Mouse (Mus musculus) limb, embryonic 15.5 days (tissue): ENCODE results near the gene Il2ra. TPM values are rescaled to one million over a fixed set of nuclear protein-coding genes. Genes with fewer than 3 reads are reported as not detected.

Source experiments
- ATAC-seq: fragments of 200-750 bp; cut with Nextera tagmentation; 2 replicates; pipeline ENCODE4 v1.8.0; 2017; ENCODE audit warnings: low read depth, moderate TSS enrichment; ENCODE audit not compliant: insufficient number of reproducible peaks, low FRiP score, low TSS enrichment
- H3K27ac ChIP-seq: fragments of 300-500 bp; sonication (generic); 2 replicates; pipeline ENCODE4 v1.5.1; 2015; ENCODE audit warnings: moderate library complexity, mild to moderate bottlenecking, inconsistent platforms
- H3K27me3 ChIP-seq: fragments of 300-500 bp; sonication (generic); 2 replicates; pipeline ENCODE4 v1.6.1; 2015; ENCODE audit warnings: inconsistent platforms
- H3K36me3 ChIP-seq: fragments of 300-500 bp; sonication (generic); 2 replicates; pipeline ENCODE4 v1.6.1; 2015; ENCODE audit warnings: inconsistent platforms
- H3K4me1 ChIP-seq: fragments of 300-500 bp; sonication (generic); 2 replicates; pipeline ENCODE4 v1.6.1; 2015; ENCODE audit warnings: inconsistent platforms
- H3K4me2 ChIP-seq: fragments of 300-500 bp; sonication (generic); 2 replicates; pipeline ENCODE4 v1.6.1; 2015; ENCODE audit warnings: mild to moderate bottlenecking, inconsistent platforms
- H3K4me3 ChIP-seq: fragments of 300-500 bp; sonication (generic); 2 replicates; pipeline ENCODE4 v1.5.1; 2015; ENCODE audit warnings: mild to moderate bottlenecking, inconsistent platforms
- H3K9ac ChIP-seq: fragments of 300-500 bp; sonication (generic); 2 replicates; pipeline ENCODE4 v1.6.1; 2015; ENCODE audit warnings: inconsistent platforms
- H3K9me3 ChIP-seq: fragments of 300-500 bp; sonication (generic); 2 replicates; pipeline ENCODE4 v1.6.1; 2016; ENCODE audit warnings: inconsistent platforms
- WGBS: fragments of 180-500 bp; shearing (Covaris S2); methylation state at CpG from one replicate; pipeline ENCODE4 v1.1.7; 2015; 5-methylcytosine and 5-hydroxymethylcytosine counted together
- polyA plus RNA-seq: library from polyadenylated mRNA; unstranded; fragments of >200 nt; fragmentation: Nextera tagmentation; extraction: Ambion mirVana; gene quantifications from 2 replicates; pipeline ENCODE4 v1.2.1, GENCODE M21; 2015

Gene Il2ra
- polyA plus RNA-seq, 1 experiment from 2014 or later, result not detected

GRCm38 (mm10) chr2:11623726-11624125 is 18.9 kb upstream of the Il2ra start:
- H3K4me2 ChIP-seq, result no peak overlapping the region
- no peak overlapping the region for H3K27ac ChIP-seq
- no peak overlapping the region for H3K4me3 ChIP-seq
- H3K36me3 ChIP-seq, result no peaks in the 10 kb centered on the region
- H3K9me3 ChIP-seq, result no peaks in the 10 kb centered on the region
- no peak for ATAC-seq
- H3K9ac ChIP-seq, result no peak overlapping the region
- no peaks in the 10 kb centered on the region for H3K27me3 ChIP-seq
- no peaks in the 10 kb centered on the region for H3K4me1 ChIP-seq
- 85% methylated on average over 2 of the region's 2 CpGs for WGBS

- H3K4me2 ChIP-seq, result no peak within 1 kb of the TSS
- 91% methylated on average over 5 of the region's 5 CpGs for WGBS
Measured at GRCm38 (mm10) chr2:11625890-11626289, 16.7 kb upstream of the Il2ra start, which contains the start of gene Gm17490. Gene Gm17490, minus strand, starts transcription at chr2:11626264.

GRCm38 (mm10) chr2:11635035-11635434 is 7.6 kb upstream of the Il2ra start:
- H3K4me1 ChIP-seq, result no peaks in the 10 kb centered on the region
- H3K9me3 ChIP-seq, result no peaks in the 10 kb centered on the region
- ATAC-seq, result no peak
- no peak overlapping the region for H3K27ac ChIP-seq
- no peak overlapping the region for H3K4me3 ChIP-seq
- no peak overlapping the region for H3K9ac ChIP-seq
- H3K36me3 ChIP-seq, result no peaks in the 10 kb centered on the region
- H3K4me2 ChIP-seq, result no peak overlapping the region
- no peaks in the 10 kb centered on the region for H3K27me3 ChIP-seq
- 85% methylated on average over 6 of the region's 6 CpGs for WGBS

More at GRCm38 (mm10) chr2:11625890-11626289, 16.7 kb upstream of the Il2ra start, which contains the start of gene Gm17490:
- H3K9me3 ChIP-seq, result no peaks in the 10 kb centered on the region
- no peak within 1 kb of the TSS for H3K4me3 ChIP-seq
- H3K36me3 ChIP-seq, result no peaks in the 10 kb centered on the region
- H3K27ac ChIP-seq, result no peak within 1 kb of the TSS
- H3K27me3 ChIP-seq, result no peaks in the 10 kb centered on the region
- ATAC-seq, result no peak
- no peaks in the 10 kb centered on the region for H3K4me1 ChIP-seq
- H3K9ac ChIP-seq, result no peak within 1 kb of the TSS

GRCm38 (mm10) chr2:11635471-11636137 is 7.0 kb upstream of the Il2ra start:
- no peaks in the 10 kb centered on the region for H3K27me3 ChIP-seq
- no peaks in the 10 kb centered on the region for H3K4me1 ChIP-seq
- H3K4me3 ChIP-seq, result no peak overlapping the region
- ATAC-seq, result no peak
- no peaks in the 10 kb centered on the region for H3K9me3 ChIP-seq
- no peak overlapping the region for H3K27ac ChIP-seq
- H3K36me3 ChIP-seq, result no peaks in the 10 kb centered on the region
- 86% methylated on average over 5 of the region's 5 CpGs for WGBS
- no peak overlapping the region for H3K9ac ChIP-seq
- no peak overlapping the region for H3K4me2 ChIP-seq

GRCm38 (mm10) chr2:11636138-11636480 is 6.5 kb upstream of the Il2ra start:
- H3K27me3 ChIP-seq, result no peaks in the 10 kb centered on the region
- no peak overlapping the region for H3K9ac ChIP-seq
- no peaks in the 10 kb centered on the region for H3K4me1 ChIP-seq
- 61% methylated on average over 3 of the region's 3 CpGs for WGBS
- H3K36me3 ChIP-seq, result no peaks in the 10 kb centered on the region
- H3K4me3 ChIP-seq, result no peak overlapping the region
- no peak for ATAC-seq
- H3K27ac ChIP-seq, result no peak overlapping the region
- no peak overlapping the region for H3K4me2 ChIP-seq
- H3K9me3 ChIP-seq, result no peaks in the 10 kb centered on the region

- H3K4me1 ChIP-seq, result no peaks in the 10 kb centered on the region
- no peaks in the 10 kb centered on the region for H3K9me3 ChIP-seq
- H3K4me3 ChIP-seq, result no peak overlapping the region
- H3K4me2 ChIP-seq, result no peak overlapping the region
- no peaks in the 10 kb centered on the region for H3K27me3 ChIP-seq
- no peak overlapping the region for H3K9ac ChIP-seq
- 66% methylated on average over 1 of the region's 1 CpGs for whole genome bisulfite sequencing
- no peak for ATAC-seq
- no peak overlapping the region for H3K27ac ChIP-seq
- H3K36me3 ChIP-seq, result no peaks in the 10 kb centered on the region
Measured at GRCm38 (mm10) chr2:11637115-11637514, 5.5 kb upstream of the Il2ra start.

- no peak for ATAC-seq
- Histone ChIP-seq H3K9me3 (no peaks in the 10 kb centered on the region), H3K36me3 (no peaks in the 10 kb centered on the region), H3K9ac (no peak overlapping the region), H3K4me1 (no peaks in the 10 kb centered on the region), H3K4me3 (no peak overlapping the region), H3K27me3 (no peaks in the 10 kb centered on the region), H3K27ac (no peak overlapping the region), H3K4me2 (no peak overlapping the region)
- 60% methylated on average over 1 of the region's 1 CpGs for WGBS
Measured at GRCm38 (mm10) chr2:11644057-11644456, 1.4 kb downstream of the Il2ra start.

- WGBS, result 78% methylated on average over 2 of the region's 2 CpGs
- H3K9ac ChIP-seq, result no peak overlapping the region
- no peaks in the 10 kb centered on the region for H3K4me1 ChIP-seq
Measured at GRCm38 (mm10) chr2:11645297-11645696, 2.7 kb downstream of the Il2ra start.

GRCm38 (mm10) chr2:11651476-11651875 is 8.9 kb downstream of the Il2ra start:
- no peaks in the 10 kb centered on the region for H3K4me1 ChIP-seq
- no peaks in the 10 kb centered on the region for H3K9me3 ChIP-seq
- H3K36me3 ChIP-seq, result no peaks in the 10 kb centered on the region
- H3K27me3 ChIP-seq, result no peaks in the 10 kb centered on the region
- no peak overlapping the region for H3K27ac ChIP-seq
- no peak overlapping the region for H3K4me2 ChIP-seq
- H3K9ac ChIP-seq, result no peak overlapping the region
- H3K4me3 ChIP-seq, result no peak overlapping the region
- WGBS, result 46% methylated on average over 3 of the region's 3 CpGs
- no peak for ATAC-seq

More at GRCm38 (mm10) chr2:11645297-11645696, 2.7 kb downstream of the Il2ra start:
- Histone ChIP-seq H3K4me3 (no peak overlapping the region), H3K27ac (no peak overlapping the region), H3K4me2 (no peak overlapping the region), H3K27me3 (no peaks in the 10 kb centered on the region), H3K36me3 (no peaks in the 10 kb centered on the region), H3K9me3 (no peaks in the 10 kb centered on the region)
- no peak for ATAC-seq

GRCm38 (mm10) chr2:11652196-11652595 is 9.6 kb downstream of the Il2ra start:
- ATAC-seq, result no peak
- H3K27me3 ChIP-seq, result no peaks in the 10 kb centered on the region
- no peak overlapping the region for H3K27ac ChIP-seq
- no peaks in the 10 kb centered on the region for H3K4me1 ChIP-seq
- 85% methylated on average over 3 of the region's 3 CpGs for WGBS
- H3K4me3 ChIP-seq, result no peak overlapping the region
- H3K4me2 ChIP-seq, result no peak overlapping the region
- H3K36me3 ChIP-seq, result no peaks in the 10 kb centered on the region
- H3K9me3 ChIP-seq, result no peaks in the 10 kb centered on the region
- no peak overlapping the region for H3K9ac ChIP-seq

- ATAC-seq, result no peak
- H3K4me3 ChIP-seq, result no peak overlapping the region
- no peaks in the 10 kb centered on the region for H3K27me3 ChIP-seq
- no peak overlapping the region for H3K27ac ChIP-seq
- H3K36me3 ChIP-seq, result no peaks in the 10 kb centered on the region
- no peak overlapping the region for H3K4me2 ChIP-seq
- no peaks in the 10 kb centered on the region for H3K9me3 ChIP-seq
- WGBS, result 78% methylated on average over 2 of the region's 2 CpGs
- H3K9ac ChIP-seq, result no peak overlapping the region
- no peaks in the 10 kb centered on the region for H3K4me1 ChIP-seq
Measured at GRCm38 (mm10) chr2:11652780-11653179, 10.2 kb downstream of the Il2ra start.

GRCm38 (mm10) chr2:11653330-11653729 is 10.7 kb downstream of the Il2ra start:
- H3K9me3 ChIP-seq, result no peaks in the 10 kb centered on the region
- H3K27me3 ChIP-seq, result no peaks in the 10 kb centered on the region
- no peak overlapping the region for H3K4me3 ChIP-seq
- ATAC-seq, result no peak
- WGBS, result 44% methylated on average over 6 of the region's 6 CpGs
- H3K9ac ChIP-seq, result no peak overlapping the region
- H3K36me3 ChIP-seq, result no peaks in the 10 kb centered on the region
- H3K4me2 ChIP-seq, result no peak overlapping the region
- H3K4me1 ChIP-seq, result no peaks in the 10 kb centered on the region
- H3K27ac ChIP-seq, result no peak overlapping the region

GRCm38 (mm10) chr2:11653780-11654179 is 11.2 kb downstream of the Il2ra start:
- Histone ChIP-seq H3K27ac (no peak overlapping the region), H3K36me3 (no peaks in the 10 kb centered on the region), H3K4me3 (no peak overlapping the region), H3K9ac (no peak overlapping the region), H3K9me3 (no peaks in the 10 kb centered on the region), H3K4me2 (no peak overlapping the region), H3K4me1 (no peaks in the 10 kb centered on the region), H3K27me3 (no peaks in the 10 kb centered on the region)
- WGBS, result 64% methylated on average over 5 of the region's 5 CpGs
- no peak for ATAC-seq
